24 mouse cellular contexts compared by ENCODE assay signal in genomic region chr3:124633372-124633771, GRCm38 (mm10). TPM values are rescaled to one million over a fixed set of nuclear protein-coding genes. Genes with fewer than 3 reads are reported as not detected.
DNase-seq lines count a peak whose midpoint lies in the region; ATAC-seq lines count a peak whose summit lies in the region.
"Had no signal": no experiment of that assay in that cellular context is flagged by ENCODE, and none has a peak within 500 bp of the region (broad histone marks: within the 10 kb centered on the region; RNA-seq: fewer than 3 reads in every experiment).

No protein-coding gene starts in this region.

- no peaks in the 10 kb centered on the region for H3K4me1 ChIP-seq in forebrain, embryonic 11.5 days (replicated peaks; ENCODE audit: control insufficient read depth, insufficient read depth, low read length)
- no peaks in the 10 kb centered on the region for H3K4me1 ChIP-seq in forebrain, embryonic 16.5 days (replicated peaks; ENCODE audit: control insufficient read depth, insufficient read depth, low read length)
- no peaks in the 10 kb centered on the region for H3K4me1 ChIP-seq in midbrain, embryonic 11.5 days (ENCODE audit: control insufficient read depth, insufficient read depth, low read length)
- no peaks in the 10 kb centered on the region for H3K4me1 ChIP-seq in midbrain, embryonic 10.5 days
- H3K4me1 ChIP-seq in midbrain, embryonic 14.5 days (ENCODE audit: control insufficient read depth, insufficient read depth, low read length) = no peaks in the 10 kb centered on the region
- no peaks in the 10 kb centered on the region for H3K4me1 ChIP-seq in midbrain, embryonic 15.5 days
- no peaks in the 10 kb centered on the region for H3K4me1 ChIP-seq in neural tube, embryonic 11.5 days (ENCODE audit: control insufficient read depth, insufficient read depth, low read length)
- H3K4me1 ChIP-seq in neural tube, embryonic 15.5 days = no peaks in the 10 kb centered on the region

- no peaks in the 10 kb centered on the region for H3K27me3 ChIP-seq in forebrain, embryonic 11.5 days (ENCODE audit: control insufficient read depth, insufficient read depth, low read length)
- H3K27me3 ChIP-seq in forebrain, embryonic 16.5 days (replicated peaks; ENCODE audit: control insufficient read depth, insufficient read depth, low read length) = no peaks in the 10 kb centered on the region
- H3K27me3 ChIP-seq in midbrain, embryonic 11.5 days (ENCODE audit: control insufficient read depth, insufficient read depth, low read length) = no peaks in the 10 kb centered on the region
- no peaks in the 10 kb centered on the region for H3K27me3 ChIP-seq in midbrain, embryonic 10.5 days (ENCODE audit: low read depth, poor library complexity, severe bottlenecking)
- H3K27me3 ChIP-seq in midbrain, embryonic 14.5 days (ENCODE audit: control insufficient read depth, insufficient read depth, low read length) = no peaks in the 10 kb centered on the region
- H3K27me3 ChIP-seq in midbrain, embryonic 15.5 days (replicated peaks) = no peaks in the 10 kb centered on the region
- no peaks in the 10 kb centered on the region for H3K27me3 ChIP-seq in neural tube, embryonic 11.5 days (ENCODE audit: control insufficient read depth, insufficient read depth, low read length)
- no peaks in the 10 kb centered on the region for H3K27me3 ChIP-seq in neural tube, embryonic 15.5 days (replicated peaks)
- H3K27me3 ChIP-seq: CH12.LX, Patski had no signal

- 96% methylated on average over 2 of the region's 2 CpGs for WGBS in forebrain, embryonic 11.5 days
- WGBS in forebrain, embryonic 16.5 days = 92% methylated on average over 2 of the region's 2 CpGs
- WGBS in midbrain, embryonic 11.5 days = 95% methylated on average over 2 of the region's 2 CpGs
- WGBS in midbrain, embryonic 10.5 days = 93% methylated on average over 2 of the region's 2 CpGs
- 94% methylated on average over 2 of the region's 2 CpGs for WGBS in midbrain, embryonic 14.5 days
- 93% methylated on average over 2 of the region's 2 CpGs for WGBS in midbrain, embryonic 15.5 days
- WGBS in neural tube, embryonic 11.5 days = 89% methylated on average over 2 of the region's 2 CpGs
- 91% methylated on average over 2 of the region's 2 CpGs for WGBS in neural tube, embryonic 15.5 days

- H3K9me3 ChIP-seq in forebrain, embryonic 11.5 days (ENCODE audit: control insufficient read depth, low read length) = no peaks in the 10 kb centered on the region
- no peaks in the 10 kb centered on the region for H3K9me3 ChIP-seq in forebrain, embryonic 16.5 days (ENCODE audit: control insufficient read depth, low read length)
- H3K9me3 ChIP-seq in midbrain, embryonic 11.5 days (ENCODE audit: control insufficient read depth, low read length) = no peaks in the 10 kb centered on the region
- no peaks in the 10 kb centered on the region for H3K9me3 ChIP-seq in midbrain, embryonic 10.5 days (replicated peaks)
- H3K9me3 ChIP-seq in midbrain, embryonic 14.5 days (ENCODE audit: control insufficient read depth, low read length) = no peaks in the 10 kb centered on the region
- H3K9me3 ChIP-seq in midbrain, embryonic 15.5 days = no peaks in the 10 kb centered on the region
- no peaks in the 10 kb centered on the region for H3K9me3 ChIP-seq in neural tube, embryonic 11.5 days (ENCODE audit: control insufficient read depth, low read length)
- H3K9me3 ChIP-seq in neural tube, embryonic 15.5 days (replicated peaks) = no peaks in the 10 kb centered on the region
- H3K9me3 ChIP-seq: G1E had no signal

- DNase-seq in forebrain, embryonic 11.5 days (ENCODE audit: low spot score) = no peak
- no peak for DNase-seq in midbrain, embryonic 11.5 days (ENCODE audit: low spot score, missing footprints)
- no peak for DNase-seq in midbrain, embryonic 10.5 days (ENCODE audit: low spot score)
- DNase-seq in midbrain, embryonic 14.5 days = peak; percentile 13
- no peak for DNase-seq in neural tube, embryonic 11.5 days (ENCODE audit: low spot score)
- DNase-seq: adrenal gland, adult 2 months; adrenal gland, adult 8-10 months; adrenal gland, postnatal 10 days; adrenal gland, postnatal 14 days; adrenal gland, postnatal 25 days; adrenal gland, postnatal 36 days; B cell, adult 2 months; cerebellum, adult 11 months; cerebellum, adult 11-12 months had no signal

- ATAC-seq in forebrain, embryonic 11.5 days (replicated peaks; ENCODE audit: low FRiP score) = 0 out of 2 replicates have a peak, but pooled peaks have one; percentile 53
- ATAC-seq in forebrain, embryonic 16.5 days = no peak
- ATAC-seq in midbrain, embryonic 11.5 days (ENCODE audit: low FRiP score) = peak; percentile 67; the same call in 1 of the 2 replicates
- no peak for ATAC-seq in midbrain, embryonic 14.5 days (ENCODE audit: low FRiP score, low TSS enrichment)
- ATAC-seq in midbrain, embryonic 15.5 days (replicated peaks) = no peak
- peak; percentile 29; the same call in 1 of the 2 replicates for ATAC-seq in neural tube, embryonic 11.5 days (ENCODE audit: insufficient read depth, low FRiP score, low TSS enrichment)
- no peak for ATAC-seq in neural tube, embryonic 15.5 days (ENCODE audit: low FRiP score)
- ATAC-seq: activated CD4-positive, CD25-positive, alpha-beta regulatory T cell, adult 4 months; CD4-positive, CD25-positive, alpha-beta regulatory T cell, adult 4 months; Patski had no signal

- H3K36me3 ChIP-seq in forebrain, embryonic 11.5 days (ENCODE audit: control insufficient read depth, insufficient read depth, low read length) = no peaks in the 10 kb centered on the region
- H3K36me3 ChIP-seq in forebrain, embryonic 16.5 days (ENCODE audit: control insufficient read depth, insufficient read depth) = no peaks in the 10 kb centered on the region
- no peaks in the 10 kb centered on the region for H3K36me3 ChIP-seq in midbrain, embryonic 11.5 days (ENCODE audit: control insufficient read depth, insufficient read depth, low read length)
- H3K36me3 ChIP-seq in midbrain, embryonic 10.5 days = no peaks in the 10 kb centered on the region
- H3K36me3 ChIP-seq in midbrain, embryonic 14.5 days (ENCODE audit: control insufficient read depth, insufficient read depth, low read length) = no peaks in the 10 kb centered on the region
- no peaks in the 10 kb centered on the region for H3K36me3 ChIP-seq in midbrain, embryonic 15.5 days (replicated peaks)
- no peaks in the 10 kb centered on the region for H3K36me3 ChIP-seq in neural tube, embryonic 11.5 days (ENCODE audit: control insufficient read depth, insufficient read depth, low read length)
- no peaks in the 10 kb centered on the region for H3K36me3 ChIP-seq in neural tube, embryonic 15.5 days
- H3K36me3 ChIP-seq: G1E had no signal

- no peak overlapping the region for H3K4me2 ChIP-seq in forebrain, embryonic 11.5 days (ENCODE audit: low read depth, low read length, severe bottlenecking)
- H3K4me2 ChIP-seq in forebrain, embryonic 16.5 days (ENCODE audit: low read length) = no peak overlapping the region
- no peak overlapping the region for H3K4me2 ChIP-seq in midbrain, embryonic 11.5 days
- no peak overlapping the region for H3K4me2 ChIP-seq in midbrain, embryonic 14.5 days (ENCODE audit: low read length)
- no peak overlapping the region for H3K4me2 ChIP-seq in midbrain, embryonic 15.5 days
- H3K4me2 ChIP-seq in neural tube, embryonic 11.5 days (ENCODE audit: low read depth) = no peak overlapping the region
- H3K4me2 ChIP-seq in neural tube, embryonic 15.5 days = no peak overlapping the region

- H3K9ac ChIP-seq in forebrain, embryonic 11.5 days (ENCODE audit: low read length) = no peak overlapping the region
- H3K9ac ChIP-seq in forebrain, embryonic 16.5 days (replicated peaks; ENCODE audit: low read depth, low read length) = no peak overlapping the region
- no peak overlapping the region for H3K9ac ChIP-seq in midbrain, embryonic 11.5 days (ENCODE audit: low read length)
- H3K9ac ChIP-seq in midbrain, embryonic 14.5 days (replicated peaks; ENCODE audit: low read length) = no peak overlapping the region
- H3K9ac ChIP-seq in midbrain, embryonic 15.5 days = no peak overlapping the region
- no peak overlapping the region for H3K9ac ChIP-seq in neural tube, embryonic 11.5 days (ENCODE audit: low read length)
- H3K9ac ChIP-seq in neural tube, embryonic 15.5 days (replicated peaks) = no peak overlapping the region

- H3K4me3 ChIP-seq in forebrain, embryonic 11.5 days (ENCODE audit: low read depth, low read length) = no peak overlapping the region
- H3K4me3 ChIP-seq in forebrain, embryonic 16.5 days (replicated peaks; ENCODE audit: low read length) = no peak overlapping the region
- H3K4me3 ChIP-seq in midbrain, embryonic 11.5 days (ENCODE audit: low read depth, low read length) = no peak overlapping the region
- H3K4me3 ChIP-seq in midbrain, embryonic 10.5 days = no peak overlapping the region
- H3K4me3 ChIP-seq in midbrain, embryonic 14.5 days (replicated peaks; ENCODE audit: low read depth, low read length) = no peak overlapping the region
- no peak overlapping the region for H3K4me3 ChIP-seq in midbrain, embryonic 15.5 days
- H3K4me3 ChIP-seq in neural tube, embryonic 11.5 days (ENCODE audit: low read depth, low read length) = no peak overlapping the region
- H3K4me3 ChIP-seq in neural tube, embryonic 15.5 days (replicated peaks) = no peak overlapping the region

- no peak overlapping the region for H3K27ac ChIP-seq in forebrain, embryonic 11.5 days (ENCODE audit: low read depth, low read length)
- H3K27ac ChIP-seq in forebrain, embryonic 16.5 days (ENCODE audit: low read length) = no peak overlapping the region
- no peak overlapping the region for H3K27ac ChIP-seq in midbrain, embryonic 11.5 days (ENCODE audit: low read depth, low read length)
- no peak overlapping the region for H3K27ac ChIP-seq in midbrain, embryonic 10.5 days (replicated peaks)
- no peak overlapping the region for H3K27ac ChIP-seq in midbrain, embryonic 14.5 days (replicated peaks; ENCODE audit: low read depth, low read length)
- no peak overlapping the region for H3K27ac ChIP-seq in midbrain, embryonic 15.5 days
- no peak overlapping the region for H3K27ac ChIP-seq in neural tube, embryonic 11.5 days (ENCODE audit: low read depth, low read length)
- no peak overlapping the region for H3K27ac ChIP-seq in neural tube, embryonic 15.5 days (replicated peaks)

RNA-seq across cellular contexts. Expression of gene 1700003H04Rik, which starts 52.5 kb away (rescaled TPM):
- not detected in 2 replicates for polyA plus RNA-seq in forebrain, embryonic 11.5 days (2014; fragmentation: Nextera tagmentation; extraction: Ambion mirVana)
- polyA plus RNA-seq in forebrain, embryonic 16.5 days (2015; fragmentation: Nextera tagmentation; extraction: Ambion mirVana) = not detected in 2 replicates
- polyA plus RNA-seq in midbrain, embryonic 11.5 days (2014; fragmentation: Nextera tagmentation; extraction: Ambion mirVana) = not detected in 2 replicates
- not detected in 2 replicates for polyA plus RNA-seq in midbrain, embryonic 10.5 days (2016; fragmentation: Nextera tagmentation; extraction: Ambion mirVana)
- not detected in 2 replicates for polyA plus RNA-seq in midbrain, embryonic 14.5 days (2014; fragmentation: Nextera tagmentation; extraction: Ambion mirVana)
- not detected in 2 replicates for polyA plus RNA-seq in midbrain, embryonic 15.5 days (2015; fragmentation: Nextera tagmentation; extraction: Ambion mirVana)
- polyA plus RNA-seq in neural tube, embryonic 11.5 days (2014; fragmentation: Nextera tagmentation; extraction: Ambion mirVana) = not detected in 2 replicates
- not detected in 2 replicates for polyA plus RNA-seq in neural tube, embryonic 15.5 days (2015; fragmentation: Nextera tagmentation; extraction: Ambion mirVana)
- polyA plus RNA-seq: activated CD4-positive, CD25-positive, alpha-beta regulatory T cell, adult 4 months; adrenal gland, adult 2 months; brain, embryonic 14.5 days; C2C12; CD4-positive, CD25-positive, alpha-beta regulatory T cell, adult 4 months; G1E; Patski had no signal

Comparison
In these comparisons a context has a peak if more than half of its experiments do, and no peak if none do; other contexts are left out.
1. ATAC-seq: peak in forebrain, embryonic 11.5 days (single experiment), midbrain, embryonic 11.5 days (single experiment) and neural tube, embryonic 11.5 days (single experiment); none in forebrain, embryonic 16.5 days (single experiment), midbrain, embryonic 14.5 days (single experiment), midbrain, embryonic 15.5 days (single experiment) and neural tube, embryonic 15.5 days (single experiment).